Mouse (Mus musculus): ENCODE data around the gene R3hdm1. TPM values are rescaled to one million over a fixed set of nuclear protein-coding genes. Genes with fewer than 3 reads are reported as not detected.

Gene R3hdm1
- total RNA-seq, 2 experiments from 2014 or later, result 57.5 to 57.6 TPM

DNA sequence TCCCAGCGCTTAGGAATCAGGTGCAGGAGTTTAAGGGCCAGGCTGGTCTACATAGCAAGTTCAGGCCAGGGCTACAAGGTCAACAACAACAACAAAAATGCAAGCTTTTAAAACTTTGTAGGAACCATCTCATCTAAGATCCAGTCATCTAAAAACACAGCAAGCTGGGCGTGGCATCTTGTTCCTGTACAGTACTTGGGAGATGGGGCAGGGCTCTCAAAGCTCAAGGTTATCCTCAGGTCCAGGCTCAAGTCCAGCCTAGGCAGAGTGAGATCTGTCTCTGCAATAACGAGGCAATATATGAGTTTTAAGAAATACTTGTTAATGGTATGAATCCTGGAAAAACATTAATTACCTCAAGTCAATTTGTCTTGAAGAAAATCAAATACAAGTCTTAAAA is 175.5 kb downstream of the R3hdm1 start:
- no peak for DNase-seq
- intact Hi-C loops (cut with DNase I), result no loop called here

DNA sequence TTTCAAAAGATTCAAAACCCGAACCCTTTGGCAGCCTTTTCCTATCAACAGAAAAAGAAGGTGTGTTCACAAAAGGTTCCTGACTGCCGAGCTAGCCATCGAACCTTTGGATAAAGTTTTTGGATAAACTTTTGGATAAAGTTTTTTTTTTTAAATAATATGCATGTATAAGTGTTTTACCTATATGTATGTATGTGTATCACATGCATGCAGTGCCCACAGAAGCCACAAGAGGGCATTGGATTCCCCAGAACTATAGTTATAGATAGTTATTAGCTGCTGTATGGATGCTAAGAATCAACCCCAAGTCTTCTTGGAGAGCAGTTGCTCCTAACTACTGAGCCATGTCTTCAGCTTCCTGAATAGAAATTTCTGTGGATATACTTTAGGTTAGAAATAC is 178.7 kb downstream of the R3hdm1 start:
- intact Hi-C loops (cut with DNase I), result loop anchor here (10.0 kb wide), 1 partner anchor 543 kb away; no protein-coding TSS in a partner anchor

DNA sequence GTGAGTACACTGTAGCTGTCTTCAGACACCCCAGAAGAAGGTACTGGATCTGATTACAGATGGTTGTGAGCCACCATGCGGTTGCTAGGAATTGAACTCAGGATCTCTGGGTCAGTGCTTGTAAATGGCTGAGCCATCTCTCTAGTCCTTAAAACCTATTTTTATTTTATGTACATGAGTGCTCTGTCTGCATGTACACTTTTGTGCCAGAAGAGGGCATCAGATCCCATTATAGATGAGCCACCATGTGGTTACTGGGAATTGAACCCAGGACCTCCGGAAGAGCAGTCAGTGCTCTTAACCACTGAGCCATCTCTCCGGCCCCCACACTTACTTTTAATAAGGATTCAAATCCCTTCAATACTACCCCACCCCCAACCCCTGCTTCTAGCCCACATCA is 179.8 kb downstream of the R3hdm1 start:
- intact Hi-C loops (cut with DNase I), result loop anchor here (10.0 kb wide), 1 partner anchor 542 kb away; no protein-coding TSS in a partner anchor
- no peak for DNase-seq

More for the DNA sequence above, 178.7 kb downstream of the R3hdm1 start:
- no peak for DNase-seq

DNA sequence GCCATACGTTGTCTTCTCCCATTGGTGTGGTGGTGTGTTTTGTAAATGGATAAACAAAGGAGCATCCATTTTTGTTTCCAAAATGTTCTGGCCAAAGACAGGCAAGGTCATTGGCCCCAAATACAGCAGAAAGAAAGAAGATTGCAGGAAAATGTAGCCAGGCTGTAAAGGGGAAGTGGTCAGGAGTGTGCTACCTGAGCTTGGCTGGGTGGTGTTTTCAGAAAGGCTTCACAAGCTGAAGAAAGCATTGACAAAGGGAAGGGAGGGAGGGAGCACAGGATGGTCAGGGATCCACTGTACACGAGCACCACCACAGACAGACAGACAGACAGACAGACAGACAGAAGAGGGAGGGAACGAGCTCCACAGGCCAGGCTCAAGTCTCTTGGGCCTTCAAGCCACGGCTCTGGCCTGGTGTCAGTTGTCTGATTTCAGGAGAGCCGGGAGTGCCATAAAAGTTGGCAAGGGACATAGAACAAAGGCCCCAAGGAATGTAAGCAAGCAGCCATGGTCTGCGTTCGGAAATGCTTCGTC is 181.1 kb downstream of the R3hdm1 start:
- intact Hi-C loops (cut with DNase I), result loop anchor here (10.0 kb wide), 1 partner anchor 541 kb away; no protein-coding TSS in a partner anchor
- no peak for DNase-seq

DNA sequence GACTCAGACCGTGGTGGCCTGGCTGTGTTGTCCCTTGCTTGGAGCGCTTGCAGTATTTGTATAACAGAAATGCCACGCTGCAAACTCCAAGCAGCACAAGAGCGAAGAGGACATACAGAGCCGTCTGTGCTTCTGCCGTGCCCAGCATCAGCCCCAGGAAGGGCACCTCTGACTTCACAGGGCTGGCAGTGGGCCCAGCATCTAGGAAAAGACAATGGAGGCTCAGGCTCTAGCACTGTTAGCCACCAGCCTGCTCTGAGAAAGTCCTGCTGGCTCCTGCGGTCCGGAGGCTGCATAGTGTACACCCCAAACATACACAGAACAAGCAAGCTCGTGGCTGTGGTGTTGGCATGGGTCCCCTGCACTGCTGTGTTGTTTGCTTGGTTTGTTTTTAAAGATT is 182.0 kb downstream of the R3hdm1 start:
- peak; percentile 5 to 21 for DNase-seq
- intact Hi-C loops (cut with DNase I), result loop anchor here (10.0 kb wide), 1 partner anchor 540 kb away; no protein-coding TSS in a partner anchor

Small RNA genes within 50 kb of the gene (microRNA-seq; reads per million reads assigned to microRNA genes)
- gene Mir128-1, result 329 to 8,849 reads per million in 2 experiments

Other genes starting within 250 kb of the R3hdm1 start
- gene Map3k19, start 248.3 kb upstream of the R3hdm1 start, total RNA-seq (2021), result under 1 TPM in 1 of 2 experiments, not detected in 1; 0.17 TPM
- 10 to 100 TPM; 37.6 to 39.3 TPM for gene Rab3gap1, start 234.5 kb upstream of the R3hdm1 start, total RNA-seq (2021)
- gene Zranb3, start 254 bp upstream of the R3hdm1 start, total RNA-seq (2021), result 1 to 10 TPM; 4.9 to 5.3 TPM
- gene Ubxn4, start 140.7 kb downstream of the R3hdm1 start, total RNA-seq (2021), result 10 to 100 TPM; 37.8 to 41.5 TPM
- gene Lct, start 225.0 kb downstream of the R3hdm1 start, total RNA-seq (2021), result under 1 TPM in 1 of 2 experiments, not detected in 1; 0.05 TPM

Measured in heart, postnatal 14 days (tissue).